Mouse (Mus musculus): ENCODE data around the gene Esrrg.

The Esrrg gene

GRCm38 (mm10) chr1:187650786-187651687, 42.4 kb downstream of the Esrrg start:
- DNase-seq (ENCODE audit: low spot score), result no peak

- no peak for DNase-seq (ENCODE audit: low spot score)
These were observed 43.2 kb downstream of the Esrrg start for GRCm38 (mm10) chr1:187651688-187652241.

GRCm38 (mm10) chr1:187652445-187652844, 43.9 kb downstream of the Esrrg start:
- DNase-seq (ENCODE audit: low spot score), result no peak

GRCm38 (mm10) chr1:187653390-187653789, 44.8 kb downstream of the Esrrg start:
- no peak for DNase-seq (ENCODE audit: low spot score)

GRCm38 (mm10) chr1:187660963-187661362, 52.4 kb downstream of the Esrrg start:
- DNase-seq (ENCODE audit: low spot score), result no peak

- no peak for DNase-seq (ENCODE audit: low spot score)
These were observed 53.6 kb downstream of the Esrrg start for GRCm38 (mm10) chr1:187662083-187662609.

- DNase-seq (ENCODE audit: low spot score), result no peak
These were observed 54.8 kb downstream of the Esrrg start for GRCm38 (mm10) chr1:187663376-187663775.

- DNase-seq (ENCODE audit: low spot score), result no peak
These were observed 55.7 kb downstream of the Esrrg start for GRCm38 (mm10) chr1:187664261-187664660.

GRCm38 (mm10) chr1:187665901-187666600, 57.5 kb downstream of the Esrrg start:
- DNase-seq (ENCODE audit: low spot score), result no peak

GRCm38 (mm10) chr1:187669746-187670145, 61.2 kb downstream of the Esrrg start:
- DNase-seq (ENCODE audit: low spot score), result no peak

GRCm38 (mm10) chr1:187672446-187672845, 63.9 kb downstream of the Esrrg start:
- DNase-seq (ENCODE audit: low spot score), result no peak

GRCm38 (mm10) chr1:187674771-187675186, 66.2 kb downstream of the Esrrg start:
- DNase-seq (ENCODE audit: low spot score), result no peak

GRCm38 (mm10) chr1:187676626-187677025, 68.0 kb downstream of the Esrrg start:
- no peak for DNase-seq (ENCODE audit: low spot score)

- DNase-seq (ENCODE audit: low spot score), result no peak
These were observed 70.7 kb downstream of the Esrrg start for GRCm38 (mm10) chr1:187679246-187679645.

- DNase-seq (ENCODE audit: low spot score), result no peak
These were observed 75.9 kb downstream of the Esrrg start for GRCm38 (mm10) chr1:187684519-187684918.

- DNase-seq (ENCODE audit: low spot score), result no peak
These were observed 83.4 kb downstream of the Esrrg start for GRCm38 (mm10) chr1:187691846-187692525.

GRCm38 (mm10) chr1:187694865-187695264, 86.3 kb downstream of the Esrrg start:
- DNase-seq (ENCODE audit: low spot score), result no peak

- DNase-seq (ENCODE audit: low spot score), result no peak
These were observed 89.6 kb downstream of the Esrrg start for GRCm38 (mm10) chr1:187698201-187698600.

GRCm38 (mm10) chr1:187700963-187701362, 92.4 kb downstream of the Esrrg start:
- DNase-seq (ENCODE audit: low spot score), result no peak

- no peak for DNase-seq (ENCODE audit: low spot score)
These were observed 96.3 kb downstream of the Esrrg start for GRCm38 (mm10) chr1:187704921-187705320.

GRCm38 (mm10) chr1:187705348-187705747, 96.8 kb downstream of the Esrrg start:
- no peak for DNase-seq (ENCODE audit: low spot score)

GRCm38 (mm10) chr1:187706046-187706445, 97.5 kb downstream of the Esrrg start:
- no peak for DNase-seq (ENCODE audit: low spot score)

Data from urinary bladder, postnatal 10 days (tissue).